17 mouse cellular contexts compared by ENCODE assay signal in the genomic region with DNA sequence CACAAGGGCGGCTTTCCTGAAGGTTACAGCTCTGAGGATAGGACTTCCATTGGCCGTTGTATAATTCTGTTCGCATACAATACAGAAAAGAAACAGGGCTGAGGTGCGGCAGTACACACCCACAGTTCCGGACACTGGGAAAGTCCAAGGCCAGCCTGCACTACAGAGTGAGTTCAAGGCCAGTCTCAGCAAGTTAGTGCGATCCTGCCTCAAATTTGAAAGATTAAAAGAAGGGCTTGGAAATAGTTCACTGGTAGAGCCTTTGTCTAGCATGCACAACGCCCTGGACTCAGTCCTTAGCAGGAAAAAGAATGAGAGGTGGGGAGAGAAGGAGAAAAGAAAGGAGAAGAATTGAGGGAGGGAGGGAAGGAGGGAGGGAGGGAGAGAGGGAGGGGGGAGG. TPM values are rescaled to one million over a fixed set of nuclear protein-coding genes. Genes with fewer than 3 reads are reported as not detected.
"Had no signal": no experiment of that assay in that cellular context is flagged by ENCODE, and none has a peak within 500 bp of the region (broad histone marks: within the 10 kb centered on the region; RNA-seq: fewer than 3 reads in every experiment).

No protein-coding gene starts in this region.

RNA-seq across cellular contexts. Expression of gene Unc93a2, which starts 9.9 kb away (rescaled TPM):
- total RNA-seq: megakaryocyte, adult 5-6 weeks; megakaryocyte-erythroid progenitor cell, adult 5-6 weeks had no signal
- polyA plus RNA-seq: lung, embryonic 14.5 days; lung, embryonic 16.5 days; midbrain, embryonic 10.5 days; midbrain, embryonic 12.5 days; midbrain, embryonic 14.5 days; midbrain, embryonic 16.5 days; myocyte; neural tube, embryonic 11.5 days; neural tube, embryonic 13.5 days; spleen, adult 2 months; stomach, embryonic 15.5 days had no signal

RNA-seq across cellular contexts. Expression of gene Gm49630, which starts 23.3 kb away (rescaled TPM):
- total RNA-seq: megakaryocyte, adult 5-6 weeks; megakaryocyte-erythroid progenitor cell, adult 5-6 weeks had no signal
- polyA plus RNA-seq: lung, embryonic 14.5 days; lung, embryonic 16.5 days; midbrain, embryonic 10.5 days; midbrain, embryonic 12.5 days; midbrain, embryonic 14.5 days; midbrain, embryonic 16.5 days; myocyte; neural tube, embryonic 11.5 days; neural tube, embryonic 13.5 days; neural tube, embryonic 15.5 days; spleen, adult 2 months; stomach, embryonic 15.5 days; stomach, postnatal 0 days; thymus, adult 2 months; urinary bladder, adult 2 months had no signal

RNA-seq across cellular contexts. Expression of gene Ttll2, which starts 42.6 kb away (rescaled TPM):
- total RNA-seq: megakaryocyte, adult 5-6 weeks; megakaryocyte-erythroid progenitor cell, adult 5-6 weeks had no signal
- polyA plus RNA-seq: lung, embryonic 14.5 days; lung, embryonic 16.5 days; midbrain, embryonic 10.5 days; midbrain, embryonic 12.5 days; midbrain, embryonic 14.5 days; midbrain, embryonic 16.5 days; myocyte; neural tube, embryonic 11.5 days; neural tube, embryonic 13.5 days; neural tube, embryonic 15.5 days; spleen, adult 2 months; stomach, embryonic 15.5 days; thymus, adult 2 months; urinary bladder, adult 2 months had no signal
